Mouse (Mus musculus) urinary bladder, adult 2 months (tissue): ENCODE results near the gene Ocln. TPM values are rescaled to one million over a fixed set of nuclear protein-coding genes. Genes with fewer than 3 reads are reported as not detected.
"Not testable (repeated sequence)": the region's sequence is repeated elsewhere in the genome, so short reads cannot be mapped to it uniquely, and the experiment has no call there.

Experiments
- DNase-seq: peaks from one replicate; pipeline ENCODE4 v3.0.0; 2022; ENCODE audit warnings: low spot score
- polyA plus RNA-seq: library from polyadenylated mRNA; depleted of rRNA; stranded (reverse); fragments of >200 nt; gene quantifications from 2 replicates; pipeline ENCODE4 v1.2.3, GENCODE M21; 2012

Ocln gene
- polyA plus RNA-seq, 1 experiment, result 11.1 TPM

DNA sequence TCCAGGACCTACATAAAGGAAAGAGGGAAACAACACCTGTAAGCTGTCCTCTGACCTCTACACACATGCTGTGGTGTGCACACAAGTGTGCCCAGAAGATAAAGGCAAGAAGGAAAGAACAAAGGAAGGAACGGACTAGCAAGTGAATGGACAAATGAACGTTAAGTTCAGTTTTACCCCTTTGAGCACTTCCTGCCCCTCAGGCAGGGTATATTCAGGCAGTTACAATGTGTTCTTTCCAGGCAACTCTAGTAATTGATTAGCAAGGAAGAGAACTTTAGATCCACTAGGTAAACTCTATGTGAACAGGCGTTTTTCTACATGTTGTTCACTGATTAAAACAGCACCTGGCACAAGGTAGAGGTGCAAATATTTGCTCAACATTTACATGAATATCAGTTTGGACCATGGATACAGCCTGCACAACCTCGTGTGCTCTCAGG, 8.3 kb downstream of the Ocln start:
- DNase-seq, result no peak

DNA sequence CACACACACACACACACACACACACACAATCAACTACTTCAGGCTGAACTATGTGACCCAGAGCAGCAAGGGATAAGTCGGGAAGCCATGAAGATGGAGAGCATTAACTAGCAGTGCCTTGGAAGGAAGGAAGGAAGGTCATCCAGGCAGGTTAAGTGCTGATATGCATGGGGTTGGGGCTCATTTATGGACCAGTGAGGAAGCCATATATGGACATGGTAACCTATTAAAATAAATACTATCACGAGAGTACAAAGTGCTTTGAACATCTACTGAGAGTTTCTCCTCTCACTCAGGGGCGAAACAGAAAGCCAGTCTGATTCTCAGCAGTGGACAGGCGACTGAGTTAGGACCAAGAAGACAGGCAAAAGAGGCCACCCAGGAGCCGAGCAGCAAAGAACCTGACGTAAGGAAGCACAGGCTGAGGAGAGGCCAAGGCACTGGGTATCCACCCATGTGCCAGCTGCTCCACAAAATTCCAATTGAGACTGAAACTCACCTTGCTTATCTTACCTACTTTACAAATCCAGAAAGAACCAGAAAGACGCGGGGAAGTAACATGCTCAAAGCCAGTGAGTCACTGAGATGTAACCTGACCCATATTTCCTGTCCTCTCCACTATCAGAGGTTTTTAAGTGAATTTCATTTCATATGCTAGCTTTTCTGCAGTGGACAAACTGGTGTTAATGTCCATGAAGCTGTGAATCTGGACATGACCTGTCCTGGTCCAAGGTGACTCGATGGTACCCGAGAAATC, 9.3 kb downstream of the Ocln start:
- DNase-seq, result no peak

DNA sequence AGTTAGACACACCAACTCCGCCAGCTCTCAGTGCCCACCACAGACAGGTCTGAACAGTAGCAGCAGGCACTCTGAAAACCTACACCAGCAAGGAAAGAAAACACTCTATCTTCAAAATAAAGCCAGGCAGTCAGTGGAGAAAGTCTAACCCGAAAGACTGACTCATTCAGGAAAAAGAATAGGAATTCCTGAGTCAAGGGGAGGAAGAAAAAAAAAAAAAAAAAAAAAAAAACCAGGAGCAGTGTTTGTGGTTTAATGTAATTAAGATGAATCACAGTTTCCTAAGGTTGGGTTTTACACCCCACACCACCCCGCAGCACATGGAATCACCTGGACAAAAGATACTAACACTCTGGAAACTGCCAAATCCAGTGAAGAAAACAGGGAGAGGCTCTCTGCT, 16.4 kb downstream of the Ocln start:
- no peak for DNase-seq

DNA sequence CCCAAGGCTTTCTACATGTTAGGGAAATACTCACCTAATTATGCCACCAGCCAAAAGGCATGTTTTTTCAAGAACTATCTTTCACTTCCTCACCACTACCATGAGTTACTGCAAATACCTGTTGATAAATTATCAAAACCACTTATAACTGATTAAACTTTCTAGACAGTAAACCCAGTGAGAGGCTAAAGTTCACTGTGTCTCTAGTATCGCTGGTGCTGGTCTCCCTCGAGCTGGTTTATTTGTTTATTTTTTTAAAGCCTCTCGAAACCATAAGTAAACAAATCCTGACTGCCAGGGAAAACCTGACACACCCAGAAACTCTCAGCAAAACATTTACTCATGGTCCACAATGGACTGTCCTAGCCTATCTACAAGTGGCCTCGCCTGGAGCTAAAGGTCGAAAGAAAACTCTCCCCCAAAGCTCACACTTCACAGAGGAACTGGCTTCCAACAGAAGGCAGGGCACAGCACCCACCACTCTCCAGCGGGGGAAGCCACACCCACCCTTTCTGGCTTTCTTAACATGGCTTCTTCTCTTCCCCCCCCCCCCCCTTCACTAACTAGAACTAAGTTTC, 19.6 kb downstream of the Ocln start:
- no peak for DNase-seq

DNA sequence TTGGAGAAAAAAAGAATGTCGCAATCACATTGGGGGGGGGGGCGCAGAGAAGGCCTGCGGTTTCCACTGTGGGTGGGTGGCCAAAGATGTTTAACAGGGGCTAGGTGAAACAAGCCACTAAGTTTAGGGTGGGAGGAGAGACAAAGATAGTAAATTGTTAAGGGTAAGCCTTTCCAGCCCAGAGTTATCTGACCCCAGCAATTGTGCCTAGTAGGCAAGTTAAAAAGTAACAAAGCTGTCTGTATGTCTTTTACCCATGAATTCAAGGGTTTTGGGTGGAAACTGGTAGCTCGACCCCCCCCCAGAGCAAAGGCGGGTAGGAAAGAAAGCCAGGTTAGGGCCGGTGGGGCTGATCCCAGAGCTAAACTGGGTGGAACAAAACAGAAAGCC, 25.9 kb downstream of the Ocln start:
- no peak for DNase-seq

DNA sequence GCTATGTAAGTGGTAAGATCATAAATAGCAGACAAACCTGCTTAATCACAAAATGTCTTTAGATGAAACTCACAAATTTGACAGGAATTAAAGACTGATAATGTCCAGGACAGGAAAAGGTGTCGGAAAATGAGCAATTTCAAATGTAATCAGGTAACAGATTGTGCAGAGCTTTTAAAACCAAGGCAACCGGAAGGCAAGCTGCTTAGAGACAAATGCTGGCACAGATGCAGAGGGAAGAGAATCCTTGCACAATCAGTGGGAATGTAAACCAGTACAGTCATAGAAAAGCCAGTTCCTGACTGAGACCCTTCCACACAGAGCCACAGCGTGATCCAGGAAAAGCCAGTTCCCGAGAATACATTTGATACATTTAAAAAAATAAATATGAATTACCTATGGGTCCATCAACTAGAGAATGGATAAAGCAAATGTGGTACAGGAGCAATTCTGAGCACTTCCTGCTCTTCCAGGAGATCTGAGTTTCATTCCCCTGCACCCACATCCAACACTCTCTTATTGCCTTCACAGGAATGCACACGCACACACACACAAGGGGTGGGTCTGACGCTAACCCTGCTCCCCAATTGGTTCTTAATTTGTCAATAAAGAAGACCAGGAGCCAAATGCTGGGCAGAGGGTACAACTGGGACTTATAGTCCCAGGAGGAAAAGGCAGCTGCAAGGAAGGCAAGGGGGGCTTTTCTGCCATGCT, 26.4 kb downstream of the Ocln start:
- DNase-seq, result no peak

DNA sequence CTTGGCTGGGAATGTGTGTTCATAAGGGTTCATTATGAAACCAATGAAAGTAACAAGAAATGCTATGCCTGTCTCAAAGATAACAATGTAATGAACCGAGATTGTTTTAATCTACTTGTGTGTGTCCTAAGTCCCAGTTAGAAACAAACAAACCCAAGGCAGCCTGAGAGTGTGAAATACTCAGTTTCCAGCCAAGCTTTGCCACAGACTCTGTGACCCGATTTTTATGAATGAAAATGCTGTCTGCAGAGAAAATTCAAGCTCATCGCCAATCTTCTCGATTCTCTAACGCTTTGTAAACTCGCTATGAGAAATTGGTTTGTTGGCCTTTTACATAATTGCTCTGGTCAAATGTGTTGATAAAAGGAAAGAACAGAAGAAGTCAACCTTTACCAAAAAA, 27.6 kb downstream of the Ocln start:
- no peak for DNase-seq

DNA sequence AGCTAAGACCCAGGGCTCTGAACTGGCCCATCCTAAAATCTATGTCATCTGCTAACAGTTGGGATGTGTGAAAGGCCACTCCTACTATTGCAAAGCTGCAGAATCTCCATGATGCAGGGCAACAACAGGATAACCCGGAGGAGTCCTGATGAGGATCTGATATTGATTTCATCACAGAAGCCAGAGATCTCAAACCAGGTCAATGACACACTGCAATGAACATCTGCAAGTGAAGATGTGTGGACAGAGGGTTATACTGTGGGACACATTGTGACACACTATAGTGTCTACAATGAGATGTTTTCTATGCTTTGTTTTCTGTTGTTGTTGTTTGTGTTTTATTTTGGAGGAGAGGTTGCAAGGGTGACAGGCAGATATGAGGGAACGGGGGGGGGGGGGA, 28.8 kb downstream of the Ocln start:
- no peak for DNase-seq

DNA sequence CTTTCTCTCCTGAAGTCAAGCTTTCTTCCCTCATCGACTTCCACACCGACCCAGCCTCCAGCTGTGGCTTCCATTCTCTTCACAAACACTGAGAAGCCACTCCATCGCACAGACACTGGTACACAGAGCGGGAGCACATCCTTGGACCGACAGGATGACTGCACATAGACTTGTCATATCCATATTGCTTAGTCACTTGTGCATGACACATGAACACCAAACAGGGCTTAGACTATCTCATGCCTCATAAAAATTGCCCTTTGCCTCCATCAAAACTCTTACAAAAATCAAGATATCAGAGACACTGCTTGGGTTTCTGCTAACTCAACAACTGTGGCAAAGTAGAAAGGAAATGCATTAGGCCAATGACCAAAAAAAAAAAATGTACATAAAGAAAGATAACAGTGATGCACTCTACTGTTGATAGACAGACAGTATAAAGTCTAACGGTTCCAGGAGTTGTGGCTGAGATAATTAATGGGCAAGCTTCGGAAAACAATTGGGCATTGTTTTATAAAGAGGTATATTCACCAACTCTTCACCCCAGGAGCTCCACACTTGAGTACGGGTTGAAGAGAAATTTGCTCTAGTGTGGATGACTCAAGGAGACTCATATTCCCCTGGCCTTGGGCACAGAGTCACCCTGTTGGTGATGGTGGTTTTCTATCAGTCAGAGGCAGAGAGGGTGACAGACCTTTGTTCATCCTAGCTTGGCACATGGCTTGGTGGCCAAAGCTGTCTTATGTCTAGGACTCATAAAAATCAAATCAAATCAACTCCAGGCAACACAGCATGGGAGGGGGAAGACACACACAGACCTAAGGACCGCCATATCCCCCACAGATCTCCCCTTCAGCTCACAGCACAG, 30.6 kb downstream of the Ocln start:
- no peak for DNase-seq

DNA sequence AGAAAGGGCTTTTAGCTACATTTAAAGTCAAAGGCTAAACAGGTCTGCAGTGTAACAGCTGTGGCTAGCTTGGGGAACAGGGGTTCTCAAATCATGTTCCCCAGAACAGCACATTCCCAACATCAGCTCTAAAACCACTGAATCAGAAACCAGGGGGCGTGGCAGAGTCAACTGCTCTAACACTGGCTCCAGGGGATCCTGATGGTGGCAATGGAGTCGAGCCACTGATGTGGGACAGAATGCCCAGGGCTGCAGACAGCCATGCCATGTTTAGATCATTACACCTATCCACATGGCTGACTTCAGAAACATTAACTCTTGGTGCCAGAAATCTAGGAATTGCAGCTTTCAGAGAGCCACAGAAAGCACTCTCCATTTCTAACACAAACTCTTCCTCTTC, 33.4 kb downstream of the Ocln start:
- DNase-seq, result no peak

DNA sequence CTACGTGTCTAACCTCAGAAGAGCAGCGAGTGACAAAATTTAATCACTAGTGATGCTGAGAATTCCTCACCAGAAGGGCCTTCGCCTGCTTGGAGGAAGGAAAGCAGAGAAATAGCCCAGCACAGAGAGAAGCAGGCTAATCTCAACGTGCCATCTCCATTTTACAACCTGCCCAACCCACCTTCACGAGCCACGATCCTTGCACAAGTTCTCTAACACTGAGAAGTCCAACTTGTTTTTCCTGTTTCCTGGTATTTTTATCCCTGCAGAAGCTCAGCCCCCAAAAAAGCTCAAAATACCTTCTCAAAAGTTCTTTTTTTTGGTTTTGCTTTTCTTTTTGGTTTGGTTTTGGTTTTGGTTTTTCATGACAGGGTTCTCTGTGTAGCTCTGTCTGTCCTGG, 34.3 kb downstream of the Ocln start:
- DNase-seq, result no peak

DNA sequence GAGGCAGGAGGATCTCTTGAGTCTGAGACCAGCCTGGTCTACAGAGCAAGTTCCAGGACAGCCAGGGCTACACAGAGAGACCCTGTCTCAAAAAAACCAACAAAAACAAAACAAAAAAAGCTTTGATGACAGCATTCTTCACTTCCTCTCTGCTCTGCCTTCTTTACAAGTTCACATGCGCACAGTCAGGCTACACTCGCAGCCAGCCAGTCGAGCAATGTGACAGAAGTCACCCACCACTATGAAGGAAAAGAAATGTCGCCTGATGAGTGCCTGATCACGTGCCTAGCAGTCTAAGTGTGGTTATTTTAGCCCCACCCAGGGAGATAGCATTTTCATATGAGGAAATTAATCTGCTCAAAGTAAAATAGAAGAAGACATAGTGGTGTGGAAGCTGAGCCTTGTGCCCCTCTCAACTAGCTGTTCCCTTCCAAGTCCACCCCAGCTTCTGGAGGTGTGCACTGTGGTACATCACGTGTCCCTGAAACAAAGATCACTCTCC, 34.8 kb downstream of the Ocln start:
- no peak for DNase-seq

DNA sequence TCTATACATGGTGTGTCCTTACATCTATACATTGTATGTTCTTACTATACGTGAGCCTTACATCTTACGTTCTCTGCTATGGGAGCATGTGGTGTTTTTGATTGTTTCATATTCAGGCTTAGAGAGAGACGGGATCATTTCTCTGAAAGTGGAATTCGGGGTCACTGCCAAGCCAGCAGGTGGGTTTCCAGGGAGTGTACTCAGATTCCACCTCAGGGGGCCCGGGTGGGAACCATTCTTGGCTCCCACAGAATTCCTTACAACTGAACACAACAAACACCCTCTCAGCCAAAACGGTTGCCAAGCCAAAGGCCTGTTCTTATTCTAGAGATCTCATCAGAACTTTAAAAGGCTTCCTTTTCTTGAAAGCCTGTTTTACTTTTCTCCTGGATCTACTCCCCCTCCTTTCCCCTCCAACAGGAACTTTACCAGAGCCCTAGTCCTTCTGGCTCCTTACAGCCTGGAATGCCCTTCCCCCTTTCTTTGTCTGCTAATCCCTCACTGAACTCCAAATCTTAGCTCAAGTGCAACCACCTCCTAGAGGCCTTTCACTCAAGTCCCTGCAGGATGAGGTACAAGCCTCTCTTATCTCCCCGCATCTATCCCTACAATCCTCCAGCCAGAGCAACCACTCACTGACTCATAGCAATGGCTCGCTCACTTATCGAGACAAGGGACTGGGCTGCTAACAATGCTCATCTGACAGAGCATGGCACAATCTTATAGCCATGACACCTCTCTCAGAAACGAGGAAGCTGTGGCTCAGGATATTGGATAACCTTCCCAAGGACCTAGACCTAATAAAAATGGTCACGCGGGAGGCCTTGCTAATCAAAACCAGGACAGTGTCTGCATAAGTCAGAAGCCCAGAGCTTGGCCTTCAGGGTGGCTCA, 36.1 kb downstream of the Ocln start:
- no peak for DNase-seq

DNA sequence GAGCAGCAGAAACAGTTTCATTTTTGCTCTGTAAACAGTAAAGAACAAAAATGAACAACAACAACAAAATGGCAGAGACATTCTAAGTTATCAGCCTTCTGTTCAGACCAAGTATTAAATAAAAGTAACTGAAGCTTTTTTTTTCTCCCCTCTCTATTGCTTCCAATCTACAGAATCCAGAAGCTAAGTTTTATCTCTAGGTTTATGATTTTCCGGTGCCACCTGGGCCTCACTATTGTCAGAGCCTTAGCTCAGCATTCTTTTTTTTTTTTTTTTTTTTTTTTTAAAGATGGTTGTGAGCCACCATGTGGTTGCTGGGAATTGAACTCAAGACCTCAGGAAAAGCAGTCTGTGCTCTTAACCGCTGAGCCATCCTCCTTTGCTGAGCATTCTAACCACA, 39.7 kb downstream of the Ocln start:
- no peak for DNase-seq

DNA sequence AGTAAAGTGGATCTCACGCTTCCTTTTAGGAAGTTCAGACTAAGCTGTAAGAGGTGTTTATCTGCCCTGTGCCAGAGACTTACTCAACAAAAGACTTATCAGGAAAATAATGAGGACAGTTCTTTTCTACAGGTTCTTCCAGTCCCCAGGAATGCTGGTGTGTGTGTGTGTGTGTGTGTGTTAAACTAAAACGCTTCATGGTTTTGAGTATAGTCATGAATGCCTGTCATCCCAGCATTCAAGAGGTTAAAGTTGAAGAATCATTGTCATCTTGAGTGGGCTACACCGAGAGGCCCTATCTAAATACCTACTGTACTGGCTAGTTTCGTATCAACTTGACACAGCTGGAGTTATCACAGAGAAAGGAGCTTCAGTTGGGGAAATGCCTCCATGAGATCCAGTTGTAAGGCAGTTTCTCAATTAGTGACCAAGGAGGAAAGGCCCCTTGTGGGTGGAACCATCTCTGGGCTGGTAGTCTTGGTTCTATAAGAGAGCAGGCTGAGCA, 40.6 kb downstream of the Ocln start:
- DNase-seq, result no peak

DNA sequence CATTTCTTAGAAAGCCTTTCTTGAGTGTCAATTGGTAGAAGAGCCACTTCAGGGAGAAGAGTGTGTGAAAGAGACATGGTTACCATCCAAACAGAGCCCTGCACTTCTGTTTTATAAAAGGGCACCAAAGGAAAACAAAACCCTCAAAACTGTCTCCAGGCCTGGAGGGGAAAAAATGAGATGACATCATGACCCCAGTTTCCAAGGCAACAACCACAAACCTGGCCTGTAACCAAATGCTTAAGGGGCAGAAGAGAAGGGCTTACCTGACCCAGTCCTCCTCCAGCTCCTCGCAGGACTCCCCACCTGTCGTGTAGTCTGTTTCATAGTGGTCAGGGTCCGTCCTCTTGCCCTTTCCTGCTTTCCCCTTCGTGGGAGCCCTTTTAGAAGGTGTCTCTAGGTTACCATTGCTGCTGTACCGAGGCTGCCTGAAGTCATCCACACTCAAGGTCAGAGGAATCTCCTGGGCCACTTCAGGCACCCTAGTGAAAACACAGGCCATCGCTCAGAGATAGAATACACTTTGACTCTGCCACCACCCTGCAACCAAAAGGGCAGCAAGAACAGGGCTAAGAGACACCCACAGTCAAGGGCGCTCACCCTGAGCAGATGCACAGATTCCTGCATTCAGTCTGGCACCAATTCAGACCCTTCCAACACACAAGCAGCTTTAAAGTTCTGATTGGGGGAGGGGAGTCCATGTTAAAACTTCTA, 41.2 kb downstream of the Ocln start:
- no peak for DNase-seq

DNA sequence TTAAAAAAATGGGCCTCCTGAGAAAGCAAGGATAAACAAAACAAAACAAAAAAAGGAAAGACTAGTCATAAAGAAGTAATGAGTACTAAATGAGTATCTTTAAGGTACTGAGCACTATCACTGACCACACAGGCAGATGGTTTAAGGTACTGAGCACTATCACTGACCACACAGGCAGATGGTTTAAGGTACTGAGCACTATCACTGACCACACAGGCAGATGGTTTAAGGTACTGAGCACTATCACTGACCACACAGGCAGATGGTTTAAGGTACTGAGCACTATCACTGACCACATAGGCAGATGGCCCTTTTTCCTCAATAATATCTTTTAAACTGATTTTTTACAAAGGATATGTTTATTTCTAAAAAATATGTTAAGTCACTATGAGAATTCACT, 52.9 kb downstream of the Ocln start:
- not testable (repeated sequence) for DNase-seq

DNA sequence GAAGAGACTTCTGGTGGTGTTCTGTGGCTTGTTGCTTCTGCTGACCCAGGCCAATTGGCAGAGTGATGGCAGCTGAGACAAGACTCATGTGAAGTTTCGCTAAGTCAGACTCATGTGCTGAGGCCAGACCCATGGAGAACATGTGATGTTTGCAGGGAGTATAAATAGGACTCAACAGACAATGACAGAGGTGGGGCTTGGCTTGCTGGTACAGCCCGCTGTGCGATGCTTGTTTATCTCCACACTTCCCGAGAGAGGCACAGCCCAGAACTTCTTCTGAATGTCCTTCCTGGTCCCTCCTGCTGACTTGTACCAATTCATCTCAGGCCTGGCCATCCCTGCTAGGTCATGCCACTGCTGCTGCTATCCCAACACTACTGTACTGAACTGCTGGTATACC, 57.2 kb downstream of the Ocln start:
- no peak for DNase-seq

DNA sequence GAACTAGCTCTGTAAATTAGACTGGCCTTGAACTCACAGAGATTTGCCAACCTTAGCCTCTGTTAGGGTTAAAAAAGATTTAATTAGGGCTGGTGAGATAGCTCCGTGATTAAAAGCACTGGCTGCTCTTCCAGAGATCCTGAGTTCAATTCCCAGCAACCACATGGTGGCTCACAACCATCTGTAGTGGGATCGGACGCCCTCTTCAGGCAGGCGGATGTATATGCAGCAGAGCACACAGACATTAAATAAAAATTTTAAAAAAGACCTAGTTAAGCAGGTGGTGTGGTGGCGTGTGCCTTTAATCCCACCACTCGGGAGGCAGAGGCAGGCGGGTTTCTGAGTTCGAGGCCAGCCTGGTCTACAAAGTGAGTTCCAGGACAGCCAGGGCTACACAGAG, 58.1 kb downstream of the Ocln start:
- not testable (repeated sequence) for DNase-seq

DNA sequence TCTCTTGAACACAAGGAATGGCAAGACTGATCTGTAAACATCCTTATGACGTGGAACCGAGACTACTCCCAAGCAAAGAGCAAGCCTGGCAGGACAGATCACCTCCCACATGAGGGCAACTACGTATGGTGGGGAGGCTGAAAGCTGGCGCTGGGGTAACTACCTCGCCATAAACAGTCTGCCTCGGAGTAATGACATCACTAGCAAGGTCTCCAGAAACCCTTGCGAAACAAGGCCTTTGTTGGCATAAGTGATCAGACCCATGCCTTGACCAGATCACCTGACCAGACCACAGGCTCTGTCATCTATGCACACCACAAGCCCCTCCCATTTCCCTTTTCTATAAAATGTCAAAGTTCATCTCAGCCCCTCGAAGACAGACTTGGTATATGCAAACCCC, 59.2 kb downstream of the Ocln start:
- no peak for DNase-seq
